Mouse (Mus musculus) G1E (cell line): ENCODE measurements around the gene Dcun1d2.

Experiments used
- CTCF ChIP-seq: IDR thresholded peaks from 2 replicates; pipeline ENCODE4 v1.5.1; 2012; ENCODE audit warnings: low read depth, low read length, inconsistent platforms, mixed read lengths
- GATA1 ChIP-seq: IDR thresholded peaks from 2 replicates; pipeline ENCODE4 v1.6.1; 2012; ENCODE audit warnings: borderline replicate concordance, low read length, inconsistent platforms, mixed read lengths
- GATA2 ChIP-seq: IDR thresholded peaks from 2 replicates; pipeline ENCODE4 v1.6.1; 2012; ENCODE audit warnings: low read depth, low read length, inconsistent platforms, borderline replicate concordance

GRCm38 (mm10) chr8:13305884-13306283, 18.0 kb upstream of the Dcun1d2 start:
- TF ChIP-seq CTCF (no peak), GATA1 (no peak), GATA2 (no peak)
